In the genomic region with DNA sequence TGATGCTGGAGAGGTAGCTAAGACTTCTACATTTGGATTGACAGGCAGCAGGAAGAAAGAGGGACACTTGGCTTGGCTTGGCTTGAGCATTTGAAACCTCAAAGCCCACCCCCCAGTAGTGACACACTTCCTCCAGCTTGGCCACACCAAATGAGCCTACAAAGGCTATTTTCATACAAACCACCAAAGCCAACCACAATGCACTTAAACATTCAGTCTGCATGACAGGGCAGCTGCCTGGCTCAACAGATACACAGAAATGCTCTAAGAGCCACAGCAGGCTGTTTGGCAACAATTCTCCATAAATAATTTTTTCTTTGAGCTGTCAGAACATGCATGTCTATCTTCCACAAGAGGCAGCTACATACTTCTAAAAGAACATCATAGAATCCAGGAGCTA, we compare ENCODE assay signal across 17 mouse cellular contexts.
"Had no signal": no experiment of that assay in that cellular context is flagged by ENCODE, and none has a peak within 500 bp of the region (broad histone marks: within the 10 kb centered on the region; RNA-seq: fewer than 3 reads in every experiment).

No protein-coding gene starts in this region.

- H3K9ac ChIP-seq: kidney, embryonic 15.5 days; limb, embryonic 13.5 days; liver, embryonic 15.5 days; neural tube, embryonic 13.5 days; stomach, embryonic 15.5 days had no signal

- H3K27ac ChIP-seq: kidney, embryonic 15.5 days; layer of hippocampus, adult 2 months; limb, embryonic 13.5 days; liver, embryonic 15.5 days; midbrain, embryonic 10.5 days; neural tube, embryonic 13.5 days; stomach, embryonic 15.5 days had no signal

- H3K4me2 ChIP-seq: kidney, embryonic 15.5 days; limb, embryonic 13.5 days; liver, embryonic 15.5 days; neural tube, embryonic 13.5 days; stomach, embryonic 15.5 days had no signal

- H3K4me1 ChIP-seq: kidney, embryonic 15.5 days; limb, embryonic 13.5 days; liver, embryonic 15.5 days; midbrain, embryonic 10.5 days; neural tube, embryonic 13.5 days; stomach, embryonic 15.5 days had no signal

- H3K4me3 ChIP-seq: kidney, embryonic 15.5 days; layer of hippocampus, adult 2 months; limb, embryonic 13.5 days; liver, embryonic 15.5 days; midbrain, embryonic 10.5 days; neural tube, embryonic 13.5 days; stomach, embryonic 15.5 days had no signal

- H3K36me3 ChIP-seq: kidney, embryonic 15.5 days; limb, embryonic 13.5 days; liver, embryonic 15.5 days; midbrain, embryonic 10.5 days; neural tube, embryonic 13.5 days; stomach, embryonic 15.5 days had no signal

- DNase-seq: kidney, postnatal 25 days; left cerebral cortex, postnatal 4 days; lung, adult 2 months; lung, postnatal 36 days; midbrain, embryonic 14.5 days; retina, postnatal 1 day; right cerebral cortex, postnatal 14 days; thymus, adult 2 months; thymus, postnatal 36 days had no signal

- H3K9me3 ChIP-seq: kidney, embryonic 15.5 days; limb, embryonic 13.5 days; liver, embryonic 15.5 days; midbrain, embryonic 10.5 days; neural tube, embryonic 13.5 days; stomach, embryonic 15.5 days had no signal

- ATAC-seq: lung, postnatal 0 days had no signal

- H3K27me3 ChIP-seq: kidney, embryonic 15.5 days; limb, embryonic 13.5 days; liver, embryonic 15.5 days; neural tube, embryonic 13.5 days; stomach, embryonic 15.5 days had no signal
